Mouse (Mus musculus) cerebellum, postnatal 4 days (tissue): ENCODE results near the gene Srgap2.

Experiments used
- DNase-seq, 2 experiments: peaks; one replicate each; pipeline ENCODE4 v3.0.0; 2022; ENCODE audit warnings: low spot score in 2 of 2, mixed read lengths in 1 of 2

Gene Srgap2

DNA sequence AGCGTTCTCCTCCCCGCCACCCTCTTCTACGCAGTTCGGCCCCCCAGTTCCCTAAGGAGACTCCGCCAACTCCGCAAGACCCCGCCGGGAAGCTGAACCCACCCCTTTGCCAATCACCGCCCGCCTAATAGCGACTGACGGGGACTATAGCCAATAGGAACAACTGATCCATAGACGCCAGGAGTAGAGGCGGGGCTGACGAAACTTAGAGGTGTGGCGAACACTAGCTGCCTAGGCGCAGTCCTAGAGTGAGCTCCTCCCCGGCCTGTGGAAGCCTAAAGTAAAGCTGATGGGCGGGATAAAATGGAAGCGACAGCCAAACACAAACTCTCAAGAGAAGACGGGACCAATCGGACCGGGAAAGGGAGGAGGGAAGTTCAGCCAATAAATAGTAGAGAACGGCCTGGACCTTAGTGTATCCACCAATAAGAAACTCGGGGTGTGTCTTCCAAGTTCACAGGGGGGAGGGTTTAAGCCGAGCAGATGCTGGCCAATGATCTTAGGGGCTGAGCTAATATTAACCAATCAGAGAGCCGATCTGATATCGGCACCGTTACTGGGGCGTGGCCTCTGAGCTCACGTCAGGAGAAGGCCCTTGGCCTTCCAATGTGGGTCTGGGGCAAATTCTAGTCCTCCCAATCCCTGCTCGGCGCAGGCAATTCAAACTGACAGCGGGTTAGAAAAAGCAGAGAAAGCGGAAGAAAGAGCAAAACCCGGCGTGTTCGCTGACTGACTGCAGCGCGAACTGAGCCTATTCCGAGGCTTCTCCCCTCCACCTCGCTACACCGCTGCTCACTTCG lies at the start of gene Srgap2, which contains the start of gene Fam72a:
Gene Srgap2 (minus strand): TSS at position 72 of the 800 bp plus-strand sequence.
Gene Fam72a (plus strand): TSS at position 623 of the 800 bp plus-strand sequence.
- DNase-seq, result peak; percentile 89 to 96

DNA sequence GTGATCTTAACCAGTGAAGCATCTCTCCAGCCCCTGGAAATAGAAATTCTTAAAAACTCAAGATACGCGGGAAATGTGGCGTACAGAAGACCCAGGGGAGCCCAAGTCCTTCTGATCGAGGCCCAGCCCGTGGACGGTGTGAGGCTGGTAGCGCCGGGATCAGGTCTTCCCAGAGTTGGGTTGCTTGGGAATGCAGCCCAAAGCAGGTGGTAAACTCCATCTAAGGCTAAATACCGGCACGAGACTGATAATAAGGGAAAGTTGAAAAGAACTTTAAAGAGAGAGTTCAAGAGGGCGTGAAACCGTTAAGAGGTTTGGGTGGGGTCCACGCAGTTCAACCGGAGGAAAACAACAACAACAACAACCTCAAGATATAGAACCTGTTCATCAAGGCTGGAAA lies 46.6 kb upstream of the Srgap2 start:
- DNase-seq, result no peak

DNA sequence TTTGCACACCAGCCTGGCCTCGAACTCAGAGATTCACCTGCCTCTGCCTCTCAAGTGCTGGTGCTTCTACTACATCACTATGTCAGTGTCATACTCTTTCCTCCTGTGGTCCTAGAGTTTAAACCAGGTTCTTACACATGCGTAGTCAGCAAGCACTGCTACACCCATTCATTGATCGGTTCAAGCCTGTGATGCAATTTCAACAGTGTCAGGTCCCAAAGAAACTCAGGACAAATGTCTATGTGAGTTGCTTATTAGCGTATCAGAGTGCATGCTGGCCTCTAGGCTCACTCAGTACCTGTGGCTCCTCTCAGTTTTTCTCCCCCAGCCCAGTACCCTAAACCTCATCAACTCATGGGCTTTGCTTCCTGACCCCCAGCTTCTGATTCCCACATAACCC lies 43.2 kb upstream of the Srgap2 start:
- no peak for DNase-seq

DNA sequence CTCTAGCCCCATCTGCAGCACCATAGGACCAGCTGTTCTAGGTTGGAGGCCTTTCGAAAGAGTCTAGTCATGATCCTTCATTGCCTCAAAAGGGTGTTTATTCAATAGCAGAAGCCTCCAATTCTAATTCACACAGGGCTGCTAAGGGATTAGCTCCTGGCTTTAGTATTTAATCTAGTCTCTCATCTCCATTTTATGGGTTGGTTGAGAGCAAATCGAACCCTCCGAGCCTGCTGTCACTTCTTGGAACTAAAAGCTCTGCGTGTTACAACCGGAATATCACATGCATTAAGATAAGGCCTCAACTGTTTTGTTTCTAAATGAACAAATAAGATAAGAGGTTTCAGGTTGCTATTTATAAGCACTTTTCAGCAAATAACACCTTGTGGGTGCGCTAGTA lies 42.6 kb upstream of the Srgap2 start:
- no peak for DNase-seq

DNA sequence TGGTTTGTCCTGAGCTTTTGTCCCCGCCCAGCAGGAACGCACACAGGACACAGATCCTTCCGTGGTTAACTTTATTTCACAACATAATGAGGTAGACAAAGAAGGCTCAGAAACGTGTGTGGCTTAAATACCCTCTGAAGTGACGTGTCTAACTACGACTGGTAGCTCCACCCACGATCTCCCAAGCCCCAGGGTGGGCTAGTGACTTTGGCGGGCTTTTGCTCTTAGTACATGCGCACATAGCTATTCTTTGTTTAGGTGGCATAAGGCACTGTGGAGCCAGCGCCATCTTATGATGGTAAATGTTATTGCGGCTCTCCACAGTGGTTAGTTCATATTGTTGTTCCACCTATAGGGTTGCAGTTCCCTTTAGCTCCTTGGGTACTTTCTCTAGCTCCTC lies 38.9 kb upstream of the Srgap2 start:
- DNase-seq, result peak in 1 of 2 experiments; percentile 35

DNA sequence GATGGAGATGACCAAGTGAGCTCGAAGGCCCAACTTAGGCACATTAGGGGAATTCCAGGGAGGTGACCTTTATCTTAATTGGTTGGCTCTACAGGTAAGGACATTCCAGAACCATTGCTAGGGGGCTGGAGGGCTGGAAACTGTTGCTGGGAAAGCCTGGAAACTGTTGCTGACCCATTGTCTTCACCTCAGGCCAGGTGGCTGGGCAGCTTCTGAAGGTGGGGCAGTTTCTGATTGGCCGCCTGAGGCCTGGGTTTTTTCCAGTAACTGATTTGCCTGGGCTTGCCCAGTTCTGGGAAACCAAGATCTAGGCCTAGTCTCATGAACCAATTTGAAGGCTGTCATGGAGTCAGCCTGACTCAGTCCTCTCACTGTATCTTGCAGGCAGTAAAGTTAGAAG lies 34.9 kb upstream of the Srgap2 start:
- no peak for DNase-seq

DNA sequence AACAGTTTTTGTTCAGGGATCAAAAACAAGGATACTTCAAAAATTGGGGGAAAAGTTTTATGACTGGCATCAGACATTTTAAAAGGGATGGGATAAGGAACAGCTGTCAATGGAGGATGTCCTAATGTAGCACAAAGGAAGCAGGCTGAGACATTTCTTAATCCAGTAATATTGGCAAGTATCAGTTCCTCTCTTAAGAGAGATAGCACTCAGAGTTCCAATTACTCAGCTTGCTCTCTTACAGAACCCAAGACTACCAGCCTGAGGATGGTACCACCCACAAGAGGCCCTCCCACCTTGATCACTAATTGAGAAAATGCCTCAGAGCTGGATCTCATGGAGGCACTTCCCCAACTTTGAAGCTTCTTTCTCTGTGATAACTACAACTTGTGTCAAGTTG lies 33.3 kb upstream of the Srgap2 start:
- DNase-seq, result no peak

DNA sequence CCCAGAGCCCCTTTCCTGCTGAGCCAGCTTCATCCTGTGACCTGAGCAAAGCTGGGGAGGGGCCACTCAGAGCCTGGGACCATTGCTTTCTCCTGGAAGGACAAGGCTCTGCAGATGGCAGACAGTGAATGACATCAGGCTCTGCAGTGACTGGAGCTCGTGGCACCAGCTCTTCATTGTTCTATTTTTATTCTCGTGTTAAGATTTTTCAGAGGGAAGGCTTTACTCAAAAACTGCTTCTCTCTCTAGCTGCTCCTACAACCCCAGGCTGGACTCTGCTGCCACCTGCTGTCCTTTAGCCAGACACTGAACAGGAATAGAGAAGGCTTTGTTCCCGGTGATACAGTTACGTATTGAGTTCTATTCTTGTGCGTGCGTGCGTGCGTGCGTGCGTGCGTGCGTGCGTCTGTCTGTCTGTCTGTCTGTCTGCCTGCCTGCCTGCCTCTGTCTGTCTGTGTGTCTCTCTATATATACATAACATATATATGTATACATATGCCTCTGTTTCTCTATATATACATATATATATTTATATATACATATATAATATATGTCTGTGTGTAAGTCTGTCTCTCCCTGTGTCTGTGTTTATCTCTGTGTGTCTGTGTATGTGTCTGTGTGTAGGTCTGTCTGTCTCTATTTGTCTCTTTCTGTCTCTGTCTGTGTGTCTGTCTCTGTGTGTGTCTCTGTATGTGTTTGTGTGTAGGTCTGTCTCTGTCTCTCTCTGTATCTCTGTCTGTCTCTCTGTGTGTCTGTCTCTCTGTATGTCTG lies 28.1 kb upstream of the Srgap2 start:
- peak; percentile 39 to 76 for DNase-seq

DNA sequence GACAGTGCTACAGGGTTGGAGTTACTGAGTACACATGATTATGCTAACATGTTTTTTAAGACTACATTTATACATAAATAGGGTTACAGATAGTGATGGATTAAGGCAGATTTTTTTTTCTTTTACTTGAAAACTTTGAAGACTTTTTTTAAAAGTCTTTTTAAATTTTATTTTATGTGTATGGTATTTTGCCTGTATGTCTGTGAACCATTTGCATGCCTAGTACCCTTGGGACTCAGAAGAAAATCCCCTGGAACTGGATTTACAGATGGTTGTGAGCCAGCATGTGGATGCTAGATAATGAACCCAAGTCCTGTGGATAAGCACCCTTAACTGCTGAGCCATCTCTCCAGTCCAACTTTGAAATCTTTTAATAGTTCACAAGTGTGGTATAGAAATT lies 26.3 kb upstream of the Srgap2 start:
- DNase-seq, result no peak

DNA sequence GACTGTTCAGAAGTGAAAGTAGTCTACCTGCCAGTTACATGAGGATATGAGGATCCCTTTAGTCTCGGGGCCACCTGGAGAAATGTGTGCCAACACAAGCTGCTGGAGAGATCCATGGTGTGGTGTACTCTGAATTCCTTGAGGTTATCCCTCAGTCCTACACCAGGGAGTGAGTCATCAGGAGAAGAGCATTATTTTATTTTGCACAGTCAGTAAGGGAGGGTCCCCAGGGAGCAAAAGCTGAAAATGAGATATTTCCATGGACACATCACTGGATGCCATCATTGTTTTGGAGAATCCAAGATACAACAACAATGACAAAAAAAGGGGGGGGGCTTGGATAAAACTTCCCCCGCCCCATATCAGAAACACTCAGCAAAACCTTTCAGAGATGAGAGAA lies 24.8 kb upstream of the Srgap2 start:
- no peak for DNase-seq

DNA sequence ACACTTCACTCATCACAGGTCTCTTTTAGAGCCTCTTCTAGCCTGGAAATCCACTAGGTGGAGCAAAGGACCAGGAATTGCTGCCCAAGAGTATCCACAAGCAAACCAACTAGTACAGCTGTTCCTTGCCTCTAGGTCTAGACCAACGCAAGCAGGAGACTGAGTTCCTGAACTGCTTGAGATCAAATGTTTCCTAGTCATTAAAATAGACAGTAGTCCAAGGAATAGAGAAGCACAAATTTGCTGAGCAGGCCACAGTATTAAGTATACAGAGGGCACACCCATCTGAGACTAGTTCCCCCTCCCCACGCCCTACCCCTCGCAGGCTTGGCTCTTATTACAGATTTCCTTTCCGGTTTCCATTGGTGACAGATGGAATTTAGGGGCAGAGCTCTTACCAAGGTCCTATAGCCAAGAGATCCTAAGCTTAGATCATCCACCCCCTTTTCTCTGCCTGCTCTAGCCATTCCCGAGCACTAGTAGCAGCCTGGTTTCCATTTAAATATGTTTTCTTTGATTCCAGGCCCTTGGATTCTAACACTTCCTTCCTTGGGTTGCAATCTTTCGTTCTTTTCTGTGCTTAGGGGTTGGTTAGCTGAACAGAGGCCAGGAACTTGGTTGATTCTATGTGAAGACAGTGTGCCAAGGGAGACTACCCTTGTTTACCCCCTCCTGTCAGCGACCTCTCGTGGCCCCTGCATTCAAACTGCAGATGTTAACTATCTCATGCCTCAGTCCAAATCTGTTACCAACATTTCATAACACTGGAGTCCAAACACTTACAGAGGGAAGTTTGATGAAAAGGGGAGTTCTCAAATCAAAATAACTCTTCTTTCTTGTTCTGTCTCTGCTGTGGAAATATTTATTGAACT lies 21.6 kb upstream of the Srgap2 start:
- DNase-seq, result peak in 1 of 2 experiments; percentile 20

DNA sequence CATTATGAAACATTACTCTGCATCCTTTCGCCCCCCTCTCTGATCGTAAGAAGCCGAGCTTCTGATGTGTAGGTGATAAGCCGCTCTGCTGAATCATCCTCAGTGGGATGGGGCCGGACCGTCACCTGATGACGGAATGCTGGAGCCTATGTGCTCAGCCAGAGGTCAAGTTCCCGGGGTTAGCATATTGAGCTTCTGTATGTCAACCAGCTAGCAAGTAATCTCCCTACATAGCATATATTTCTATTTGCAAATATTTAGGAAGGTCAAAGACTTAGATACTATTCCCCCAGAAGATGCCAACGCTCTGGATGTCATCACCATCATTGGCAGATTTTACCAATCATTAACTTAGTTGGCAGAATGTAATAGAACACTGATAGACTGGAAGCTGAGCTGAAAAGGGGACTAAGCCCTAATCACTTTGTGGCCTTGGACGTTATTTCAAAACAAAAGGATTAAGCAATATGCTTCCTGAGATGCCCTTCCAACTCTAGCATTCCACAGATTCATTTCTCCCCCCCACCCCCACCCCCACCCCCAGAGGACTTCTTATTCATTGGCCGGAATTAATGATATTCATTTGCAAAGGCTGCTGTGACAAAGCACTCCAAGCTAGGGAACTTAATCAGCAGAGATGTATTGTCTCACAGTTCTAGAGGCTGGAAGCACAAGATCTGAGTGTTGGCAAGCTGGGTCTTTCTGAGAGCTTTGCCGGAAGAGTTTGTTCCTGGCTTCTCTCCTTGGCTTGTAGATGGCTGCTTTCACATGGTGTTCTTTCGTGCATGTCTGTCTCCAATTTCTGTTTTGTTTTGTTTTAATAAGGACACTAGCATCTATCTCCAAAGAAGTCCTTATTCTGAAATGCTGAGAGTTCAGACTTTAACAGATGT lies 19.9 kb upstream of the Srgap2 start:
- DNase-seq, result no peak

DNA sequence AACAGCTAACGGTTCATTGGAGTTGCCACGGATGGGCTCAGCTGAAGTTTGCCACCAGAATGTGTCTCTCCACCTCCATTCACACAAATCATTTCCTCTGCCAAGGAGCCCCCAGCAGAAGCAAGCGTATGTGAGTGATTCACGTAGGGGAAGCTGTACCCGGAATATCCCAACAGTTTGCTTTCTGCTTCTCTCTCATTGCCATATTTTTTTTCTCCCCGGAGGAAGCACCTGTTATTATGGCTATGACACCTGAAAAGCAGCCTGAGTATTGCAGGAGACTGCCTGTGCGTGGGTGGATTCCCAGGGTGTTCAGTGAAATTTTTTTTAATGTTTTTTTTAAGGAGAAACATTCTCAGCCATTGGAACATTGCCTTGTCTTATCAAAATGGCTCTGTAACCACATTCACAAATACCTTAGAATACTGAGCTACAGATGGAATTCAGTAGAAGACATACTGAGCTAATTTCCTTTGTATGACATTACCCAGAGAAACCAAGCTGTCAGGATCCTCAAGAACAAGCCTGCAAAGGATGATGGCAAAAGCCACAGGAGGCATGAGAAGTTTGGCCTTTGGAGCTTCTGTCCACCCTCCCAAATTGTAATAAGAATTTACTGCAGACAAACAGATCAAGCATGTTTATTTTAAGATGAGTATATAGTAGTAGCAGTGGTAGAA lies 16.9 kb upstream of the Srgap2 start:
- no peak for DNase-seq

DNA sequence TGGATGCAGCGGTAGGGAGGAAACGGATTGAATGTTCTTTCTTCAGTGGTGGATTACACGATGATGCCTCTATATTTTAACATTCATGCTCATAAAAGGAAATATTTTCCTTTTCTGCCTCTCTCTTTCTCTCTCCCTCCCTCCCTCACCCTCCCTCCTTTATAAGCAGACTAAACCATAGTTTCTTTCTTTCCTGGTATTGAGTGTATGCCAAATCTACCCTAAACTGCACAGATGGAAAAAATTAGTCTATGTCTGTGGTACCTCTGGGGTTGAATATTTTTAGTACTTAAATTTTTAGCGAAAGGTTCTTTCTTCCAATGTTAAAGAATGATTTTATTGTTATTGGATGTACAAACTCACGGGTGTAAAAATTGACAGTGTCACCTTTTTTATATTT lies 14.8 kb upstream of the Srgap2 start:
- no peak for DNase-seq

DNA sequence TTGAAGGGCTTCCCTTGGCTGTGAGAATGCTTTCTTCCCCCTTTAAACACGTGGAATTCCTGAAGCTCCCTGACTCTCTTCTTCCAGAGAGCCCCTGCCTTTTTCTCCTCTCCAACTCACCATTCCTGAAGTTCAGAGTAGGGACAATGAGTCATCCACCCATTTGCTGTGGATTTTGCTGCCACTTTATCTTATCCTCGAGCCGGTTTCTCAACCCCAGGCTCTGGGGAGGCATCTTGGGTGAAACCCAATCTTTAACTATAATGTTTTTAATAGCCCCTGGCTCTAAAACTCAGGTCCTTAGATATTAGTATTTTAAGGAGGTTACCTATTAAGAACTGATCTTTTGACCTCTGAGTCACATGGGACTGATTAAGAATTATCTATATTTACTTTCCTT lies 14.3 kb upstream of the Srgap2 start:
- no peak for DNase-seq

DNA sequence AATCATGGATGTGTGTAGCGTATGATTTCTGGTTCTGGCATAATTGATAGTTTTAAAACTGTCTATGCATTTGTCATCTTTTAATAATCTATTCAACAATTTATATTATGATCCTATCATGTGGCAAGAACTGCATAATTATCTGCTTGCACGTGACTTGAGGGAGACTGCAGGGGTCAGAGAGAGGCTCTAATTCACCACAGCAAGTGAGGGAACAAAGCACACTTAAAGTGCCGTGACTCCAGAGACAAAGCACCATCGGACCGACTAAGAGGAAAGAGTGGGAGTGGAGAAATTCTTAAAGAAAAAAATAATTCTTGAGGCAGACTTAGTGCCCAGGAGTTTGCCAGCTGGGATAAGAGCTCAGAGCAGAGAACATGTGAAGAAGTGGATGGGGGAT lies 13.6 kb upstream of the Srgap2 start:
- DNase-seq, result no peak

DNA sequence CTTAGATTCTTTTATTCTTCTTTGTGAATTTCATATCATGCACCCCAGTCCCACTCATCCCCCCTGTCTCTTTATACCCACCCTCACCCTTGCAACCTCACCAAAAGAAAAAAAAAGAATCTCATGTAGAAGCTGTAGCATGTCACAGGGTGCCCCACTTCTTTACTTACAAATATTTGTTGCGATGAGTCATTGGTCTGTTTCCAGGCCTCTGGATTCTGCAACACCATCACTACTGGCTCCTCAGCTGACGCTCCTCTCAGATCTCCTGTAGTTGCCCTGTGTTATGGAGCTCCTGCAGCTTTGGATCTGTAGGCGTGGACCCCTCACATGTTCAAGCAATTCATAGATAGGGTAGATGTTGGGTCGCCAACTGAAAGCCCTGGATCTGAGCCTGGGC lies 12.6 kb upstream of the Srgap2 start:
- no peak for DNase-seq

DNA sequence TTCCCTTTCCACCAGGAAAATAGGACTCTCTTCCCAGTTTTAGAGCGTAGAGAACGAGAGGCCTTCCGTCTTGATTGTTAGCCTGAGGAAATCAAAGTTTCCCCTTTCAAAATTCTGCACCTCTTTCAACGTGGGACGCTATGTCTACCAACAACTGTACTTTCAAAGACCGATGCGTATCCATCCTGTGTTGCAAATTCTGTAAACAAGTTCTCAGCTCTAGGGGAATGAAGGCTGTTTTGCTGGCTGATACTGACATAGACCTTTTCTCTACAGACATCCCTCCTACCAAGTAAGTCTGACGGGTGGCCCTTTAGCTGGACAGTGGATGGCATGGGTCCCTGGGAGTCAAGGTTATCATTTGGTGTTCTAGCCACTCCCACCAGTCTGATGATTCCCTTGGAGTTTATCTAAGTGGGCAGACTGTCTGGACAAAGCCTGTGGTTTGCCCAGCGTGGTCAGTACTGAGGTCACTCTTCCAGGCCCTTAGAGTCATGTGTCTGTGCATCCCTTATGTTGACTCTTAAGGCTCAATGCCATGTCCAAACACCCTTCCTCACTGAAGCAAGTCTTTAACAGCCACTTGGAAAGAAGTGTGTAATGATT lies 1.5 kb upstream of the Srgap2 start:
- DNase-seq, result no peak

DNA sequence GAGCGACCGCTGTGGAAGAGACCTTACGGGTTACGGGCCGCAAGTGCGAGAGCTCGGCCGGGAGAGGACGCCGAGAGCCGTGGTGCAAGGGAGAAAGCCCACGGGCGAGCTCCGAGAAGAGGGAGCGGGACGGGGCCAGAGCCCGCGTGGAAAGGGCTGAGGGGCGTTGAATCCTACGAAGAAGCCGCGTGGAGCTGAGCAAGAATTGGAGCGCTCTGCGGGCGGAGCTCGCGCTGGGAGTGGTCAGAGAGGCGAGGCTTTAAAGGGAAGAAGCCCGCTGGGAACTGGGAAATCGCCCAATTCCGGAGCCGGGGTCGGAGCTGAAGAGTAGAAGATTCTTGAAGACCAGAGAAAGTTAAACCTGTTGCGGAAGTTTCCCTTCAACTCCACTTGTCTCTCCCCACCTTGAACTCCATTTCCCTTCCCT lies 942 bp upstream of the Srgap2 start:
- DNase-seq, result peak; percentile 29 to 62
